Mouse (Mus musculus) hindbrain, embryonic 13.5 days (tissue): Measurements from ENCODE around the gene Muc20. TPM values are rescaled to one million over a fixed set of nuclear protein-coding genes. Genes with fewer than 3 reads are reported as not detected.

ENCODE experiments used
- ATAC-seq: fragments of 200-750 bp; cut with Nextera tagmentation; 2 replicates; pipeline ENCODE4 v1.8.0; 2017; ENCODE audit warnings: moderate TSS enrichment; ENCODE audit not compliant: low FRiP score
- H3K27ac ChIP-seq: fragments of 300-500 bp; sonication (generic); 2 replicates; pipeline ENCODE4 v1.5.1; 2015; ENCODE audit warnings: inconsistent platforms, mild to moderate bottlenecking, moderate library complexity
- H3K27me3 ChIP-seq: fragments of 300-500 bp; sonication (generic); 2 replicates; pipeline ENCODE4 v1.6.1; 2015; ENCODE audit warnings: mild to moderate bottlenecking, inconsistent platforms
- H3K36me3 ChIP-seq: fragments of 300-500 bp; sonication (generic); 2 replicates; pipeline ENCODE4 v1.6.1; 2015; ENCODE audit warnings: mild to moderate bottlenecking, inconsistent platforms
- H3K4me1 ChIP-seq: fragments of 300-500 bp; sonication (generic); replicated peaks from 2 replicates; pipeline ENCODE4 v1.6.1; 2015; ENCODE audit warnings: inconsistent platforms
- H3K4me2 ChIP-seq: fragments of 300-500 bp; sonication (generic); 2 replicates; pipeline ENCODE4 v1.6.1; 2015; ENCODE audit warnings: inconsistent platforms, mild to moderate bottlenecking, moderate library complexity
- H3K4me3 ChIP-seq: fragments of 300-500 bp; sonication (generic); 2 replicates; pipeline ENCODE4 v1.5.1; 2015; ENCODE audit warnings: mild to moderate bottlenecking, inconsistent platforms
- H3K9ac ChIP-seq: fragments of 300-500 bp; sonication (generic); 2 replicates; pipeline ENCODE4 v1.6.1; 2015; ENCODE audit warnings: mild to moderate bottlenecking, inconsistent platforms
- H3K9me3 ChIP-seq: fragments of 300-500 bp; sonication (generic); 2 replicates; pipeline ENCODE4 v1.6.1; 2016; ENCODE audit warnings: inconsistent platforms
- WGBS: fragments of 180-500 bp; shearing (Covaris S2); methylation state at CpG from one replicate; pipeline ENCODE4 v1.1.7; 2015; 5-methylcytosine and 5-hydroxymethylcytosine counted together
- polyA plus RNA-seq: library from polyadenylated mRNA; unstranded; fragments of >200 nt; fragmentation: Nextera tagmentation; extraction: Ambion mirVana; gene quantifications from 2 replicates; pipeline ENCODE4 v1.2.1, GENCODE M21; 2015

The Muc20 gene
- polyA plus RNA-seq, 1 experiment from 2014 or later = not detected

DNA sequence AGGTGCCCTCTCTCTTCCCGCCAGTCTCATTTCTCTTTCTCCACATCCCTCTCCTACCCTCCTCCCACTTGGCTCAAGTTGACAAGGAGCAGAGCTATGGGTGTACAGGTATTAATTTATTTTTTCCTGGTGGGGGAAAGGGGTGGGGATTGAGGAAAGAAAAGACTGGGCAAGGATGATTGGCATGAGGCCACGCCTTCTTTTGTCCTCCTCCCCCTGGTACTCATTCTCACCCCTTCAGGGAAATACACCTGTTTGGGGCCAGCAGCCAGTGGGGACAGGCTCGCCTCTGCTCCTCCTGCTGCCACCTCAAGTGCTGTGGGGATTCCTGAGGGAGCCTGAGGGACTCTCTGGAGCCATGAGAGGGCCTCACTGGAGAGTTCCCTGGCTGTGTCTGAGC lies 61.2 kb downstream of the Muc20 start:
- no peaks in the 10 kb centered on the region for H3K36me3 ChIP-seq
- 61% methylated on average over 3 of the region's 3 CpGs for WGBS
- no peak overlapping the region for H3K4me3 ChIP-seq
- ATAC-seq = no peak
- H3K27me3 ChIP-seq = no peaks in the 10 kb centered on the region
- no peak overlapping the region for H3K4me2 ChIP-seq
- no peak overlapping the region for H3K27ac ChIP-seq
- no peaks in the 10 kb centered on the region for H3K9me3 ChIP-seq
- no peak overlapping the region for H3K9ac ChIP-seq
- H3K4me1 ChIP-seq = peaks cover 8% of the 10 kb centered on the region; the same call in 1 of the 2 replicates

DNA sequence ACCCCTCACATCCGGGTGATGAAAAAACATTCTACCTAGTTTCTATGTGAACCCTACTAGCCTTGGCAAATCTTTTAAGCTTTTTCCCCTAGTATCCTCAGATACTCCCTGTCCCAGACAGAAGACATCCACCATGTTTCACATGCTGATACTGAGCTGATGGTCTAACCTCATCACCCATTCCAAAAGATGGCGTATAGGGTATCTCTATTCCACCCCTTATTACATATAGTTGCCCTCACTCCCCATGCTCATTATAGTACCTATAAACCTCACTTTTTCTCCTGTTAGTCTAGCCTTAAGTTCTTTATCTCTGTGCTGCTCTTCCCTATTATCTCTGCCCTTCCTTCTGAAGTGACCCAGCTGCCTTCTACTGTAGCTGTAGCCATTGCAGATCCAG lies 61.6 kb downstream of the Muc20 start, which contains the start of gene Muc4:
Muc4 (plus strand) TSS at position 301 of the 400 bp plus-strand sequence.
- 90% methylated on average over 2 of the region's 2 CpGs for WGBS
- no peak for ATAC-seq
- no peak within 1 kb of the TSS for H3K4me3 ChIP-seq
- H3K4me1 ChIP-seq = 0 out of 2 replicates have a peak, but pooled peaks cover 3% of the 10 kb centered on the region
- no peak within 1 kb of the TSS for H3K4me2 ChIP-seq
- H3K27ac ChIP-seq = no peak within 1 kb of the TSS
- no peaks in the 10 kb centered on the region for H3K9me3 ChIP-seq
- H3K36me3 ChIP-seq = no peaks in the 10 kb centered on the region
- H3K27me3 ChIP-seq = no peaks in the 10 kb centered on the region
- no peak within 1 kb of the TSS for H3K9ac ChIP-seq

DNA sequence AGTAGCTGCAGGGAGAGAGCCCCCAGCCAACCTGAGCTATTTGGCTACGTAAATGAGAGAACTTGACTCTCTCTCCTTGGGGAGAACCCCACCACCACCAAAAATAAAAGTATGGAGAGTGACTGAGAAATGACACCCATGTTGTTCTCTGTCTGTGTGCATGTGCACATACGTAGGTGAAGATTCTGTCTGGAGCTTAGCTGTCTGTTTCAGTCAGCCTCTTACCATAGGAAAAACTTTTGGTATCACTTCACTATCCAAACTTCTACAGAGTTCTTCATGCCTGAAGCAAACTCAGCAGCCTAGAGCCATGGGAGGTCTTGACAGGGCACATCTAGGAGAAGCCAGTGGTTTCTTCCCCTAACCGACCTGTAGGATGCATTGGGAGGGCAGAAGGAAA lies 64.0 kb downstream of the Muc20 start:
- Histone ChIP-seq H3K9ac (no peak overlapping the region), H3K9me3 (no peaks in the 10 kb centered on the region), H3K4me3 (no peak overlapping the region), H3K36me3 (no peaks in the 10 kb centered on the region), H3K27ac (no peak overlapping the region), H3K27me3 (no peaks in the 10 kb centered on the region), H3K4me1 (no peaks in the 10 kb centered on the region), H3K4me2 (no peak overlapping the region)
- WGBS = 89% methylated on average over 3 of the region's 3 CpGs
- ATAC-seq = no peak

DNA sequence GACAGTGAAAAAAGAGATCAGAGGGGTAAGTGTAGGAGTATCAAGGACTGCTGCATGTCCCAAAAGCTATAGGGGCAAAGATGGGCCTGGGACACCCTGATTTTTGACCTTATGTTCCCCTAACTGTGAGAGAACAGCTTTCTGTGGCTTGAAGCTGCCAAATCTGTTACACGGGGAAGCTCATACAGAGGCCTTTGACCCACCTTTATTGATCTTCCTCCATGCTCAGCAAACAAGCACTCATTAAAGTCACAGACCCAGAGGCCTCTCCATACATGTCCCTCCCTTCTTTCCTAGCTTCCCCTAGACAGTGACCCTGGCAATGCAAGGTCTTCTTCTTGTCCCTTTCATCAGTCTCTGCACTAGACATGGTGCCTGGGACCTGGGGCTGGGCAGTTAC lies 68.5 kb downstream of the Muc20 start:
- Histone ChIP-seq H3K36me3 (no peaks in the 10 kb centered on the region), H3K9me3 (no peaks in the 10 kb centered on the region), H3K4me3 (no peak overlapping the region), H3K27me3 (no peaks in the 10 kb centered on the region), H3K9ac (no peak overlapping the region), H3K27ac (no peak overlapping the region), H3K4me1 (no peaks in the 10 kb centered on the region), H3K4me2 (no peak overlapping the region)
- 72% methylated on average over 1 of the region's 1 CpGs for WGBS
- ATAC-seq = no peak

DNA sequence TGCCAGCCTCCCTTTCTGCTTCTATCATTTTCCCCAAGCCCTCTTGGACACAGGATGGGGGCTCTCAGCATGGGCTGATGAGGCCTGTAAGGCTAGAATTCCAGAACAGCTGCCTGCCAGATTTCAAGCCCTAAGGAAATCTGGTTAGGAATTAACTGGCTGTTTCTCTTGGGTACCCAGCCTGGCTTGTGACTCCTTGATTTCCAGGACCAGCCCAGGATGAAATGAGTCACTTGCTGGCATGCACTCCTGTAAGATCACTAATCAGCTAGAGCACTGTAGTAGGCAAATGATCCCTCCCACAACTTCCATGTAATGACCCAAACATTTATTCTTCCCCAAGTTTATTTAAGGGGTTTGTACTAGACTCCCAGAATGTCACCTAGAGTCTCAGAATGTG lies 69.0 kb downstream of the Muc20 start:
- no peaks in the 10 kb centered on the region for H3K9me3 ChIP-seq
- H3K27ac ChIP-seq = no peak overlapping the region
- H3K36me3 ChIP-seq = no peaks in the 10 kb centered on the region
- H3K4me3 ChIP-seq = no peak overlapping the region
- no peaks in the 10 kb centered on the region for H3K27me3 ChIP-seq
- H3K9ac ChIP-seq = no peak overlapping the region
- H3K4me2 ChIP-seq = no peak overlapping the region
- H3K4me1 ChIP-seq = no peaks in the 10 kb centered on the region
- no peak for ATAC-seq

Other genes starting within 250 kb of the Muc20 start
- gene Tfrc, start 188.5 kb downstream of the Muc20 start, polyA plus RNA-seq = 32.6 and 44.3 TPM in 2 replicates
- 18.0 and 19.1 TPM in 2 replicates for gene Tnk2, start 153.6 kb downstream of the Muc20 start, polyA plus RNA-seq
- not detected in 2 replicates for gene Muc4, start 61.5 kb downstream of the Muc20 start, polyA plus RNA-seq
- not detected in 2 replicates for gene Smbd1, start 13.0 kb upstream of the Muc20 start, polyA plus RNA-seq
- 110 and 119 TPM in 2 replicates for gene Fyttd1, start 80.1 kb upstream of the Muc20 start, polyA plus RNA-seq
- 26.1 and 28.8 TPM in 2 replicates for gene Rubcn, start 80.3 kb upstream of the Muc20 start, polyA plus RNA-seq
- 47.3 and 51.3 TPM in 2 replicates for gene Lrch3, start 116.7 kb upstream of the Muc20 start, polyA plus RNA-seq